Mouse (Mus musculus) kidney, adult 8-10 months (tissue): ENCODE results near the gene Adss.

Experiments
- DNase-seq, 2 experiments: peaks; one replicate each; pipeline ENCODE4 v3.0.0; 2022

The Adss gene

DNA sequence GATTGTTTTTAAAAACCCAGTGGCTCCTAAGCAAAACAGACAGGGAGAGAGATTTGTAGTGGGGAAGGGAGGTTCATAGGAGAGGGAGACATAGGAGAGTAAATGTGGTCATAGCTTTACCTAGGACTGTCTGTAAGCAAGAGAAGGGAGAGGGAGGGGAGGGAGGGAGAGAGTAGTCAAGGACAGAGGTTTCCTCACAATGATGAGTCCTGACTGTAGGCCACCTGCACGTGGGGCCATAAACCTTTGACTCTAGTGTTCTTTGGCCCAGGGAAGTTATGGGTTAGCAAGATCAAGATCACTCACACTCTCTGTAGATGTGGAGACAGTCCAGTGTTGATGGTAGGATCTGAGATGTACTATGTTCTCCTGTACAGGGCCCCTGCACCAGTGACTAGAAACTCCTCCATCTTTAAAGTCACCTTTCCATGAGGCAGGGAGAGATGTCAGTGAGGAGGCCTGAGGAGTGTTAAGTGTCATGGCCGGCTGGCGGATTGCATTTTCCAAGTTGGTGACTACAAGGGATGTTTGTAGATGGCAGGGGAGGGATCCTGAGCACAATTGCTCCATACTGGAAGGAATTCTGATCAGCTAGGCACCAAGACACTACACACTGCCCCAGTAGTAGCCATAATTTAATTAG lies 68.3 kb downstream of the Adss start:
- no peak for DNase-seq

DNA sequence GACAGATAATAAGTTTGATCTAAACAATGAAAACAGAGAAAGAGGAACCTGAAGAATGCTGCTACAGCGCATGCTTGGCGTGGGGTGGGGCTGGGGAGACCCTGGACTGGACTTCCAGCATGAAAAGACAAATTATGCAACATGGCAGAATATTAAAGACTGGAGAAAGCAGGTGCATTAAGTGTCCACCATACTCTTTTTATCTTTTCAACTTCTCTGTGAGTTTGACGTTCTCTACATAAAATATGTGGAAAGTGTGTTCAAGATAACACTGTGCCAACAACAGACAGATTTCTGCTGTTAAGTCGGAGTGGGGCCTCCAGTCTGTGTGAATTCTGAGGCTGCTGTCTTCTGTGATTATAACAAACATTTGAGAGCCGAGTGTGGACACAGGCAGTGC lies 69.4 kb downstream of the Adss start:
- DNase-seq, result no peak

DNA sequence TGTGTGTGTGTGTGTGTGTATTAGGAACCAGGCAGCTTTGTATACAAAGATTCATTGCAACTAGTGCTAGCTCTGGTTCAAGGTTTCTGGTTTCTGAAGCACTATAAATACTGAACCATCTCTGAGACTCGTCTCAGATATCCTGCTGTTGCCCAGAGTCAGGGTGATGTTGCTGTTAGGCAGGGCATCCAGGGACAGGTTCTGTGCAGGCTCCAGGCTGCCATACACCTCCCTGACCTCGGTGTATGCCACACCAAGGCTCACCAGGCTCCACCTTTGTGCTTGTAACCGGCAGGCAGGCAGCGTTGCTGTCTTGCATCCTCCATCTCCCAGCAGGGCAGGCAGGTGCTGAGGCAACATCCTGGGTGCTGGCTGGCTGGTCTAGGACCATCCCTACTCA lies 72.5 kb downstream of the Adss start:
- DNase-seq, result no peak

DNA sequence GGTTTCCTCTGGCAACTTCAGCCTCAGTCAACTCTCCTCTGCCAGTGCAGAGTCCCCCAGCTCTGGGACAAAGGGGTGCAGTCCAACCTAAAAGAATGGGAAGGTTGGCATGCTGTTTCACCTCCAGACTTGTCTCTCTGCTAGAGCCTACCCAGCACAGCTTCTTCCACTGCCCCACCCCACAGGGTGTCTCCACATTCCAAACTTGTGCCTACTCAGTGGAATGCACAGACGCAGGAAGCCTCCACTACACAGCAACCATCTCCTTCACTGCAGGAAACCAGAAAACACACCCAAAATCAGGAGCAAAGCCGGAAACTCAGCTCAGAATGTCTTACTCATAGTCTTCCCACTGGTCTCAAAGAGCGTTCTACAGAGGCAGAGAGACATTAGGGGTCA lies 77.3 kb downstream of the Adss start:
- no peak for DNase-seq

DNA sequence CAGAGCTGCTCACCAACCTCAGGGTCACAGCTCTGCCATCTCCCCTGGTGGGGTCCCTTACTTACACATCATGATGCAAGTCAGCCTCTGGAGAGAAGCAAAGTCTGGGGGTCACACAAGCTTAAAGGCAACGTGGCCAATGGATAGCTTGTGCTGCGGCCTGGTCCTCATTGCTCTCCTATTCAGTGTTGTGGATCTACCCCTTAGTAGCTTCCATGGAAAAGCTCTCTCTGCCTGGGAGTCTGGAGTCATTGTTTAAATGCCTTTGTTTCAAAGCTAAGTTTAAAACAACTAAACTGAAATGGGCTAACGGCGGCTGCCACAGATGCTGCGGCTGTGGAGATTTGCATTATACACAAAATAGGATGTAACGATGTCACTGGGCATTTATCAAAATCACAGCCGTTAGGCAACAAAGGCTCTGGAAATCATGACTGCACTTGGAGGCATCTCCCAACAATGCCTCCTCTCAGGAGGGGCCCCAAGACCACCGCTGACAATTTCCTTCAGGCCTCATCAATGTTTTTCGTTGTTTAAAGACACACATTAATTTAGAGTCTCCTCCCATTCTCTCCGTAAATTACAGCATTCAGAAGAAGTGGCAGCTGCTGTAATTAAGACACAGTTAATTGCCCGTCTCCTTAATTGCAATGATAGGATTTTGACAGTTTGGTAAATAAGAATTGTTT lies 77.8 kb downstream of the Adss start:
- DNase-seq, result no peak

DNA sequence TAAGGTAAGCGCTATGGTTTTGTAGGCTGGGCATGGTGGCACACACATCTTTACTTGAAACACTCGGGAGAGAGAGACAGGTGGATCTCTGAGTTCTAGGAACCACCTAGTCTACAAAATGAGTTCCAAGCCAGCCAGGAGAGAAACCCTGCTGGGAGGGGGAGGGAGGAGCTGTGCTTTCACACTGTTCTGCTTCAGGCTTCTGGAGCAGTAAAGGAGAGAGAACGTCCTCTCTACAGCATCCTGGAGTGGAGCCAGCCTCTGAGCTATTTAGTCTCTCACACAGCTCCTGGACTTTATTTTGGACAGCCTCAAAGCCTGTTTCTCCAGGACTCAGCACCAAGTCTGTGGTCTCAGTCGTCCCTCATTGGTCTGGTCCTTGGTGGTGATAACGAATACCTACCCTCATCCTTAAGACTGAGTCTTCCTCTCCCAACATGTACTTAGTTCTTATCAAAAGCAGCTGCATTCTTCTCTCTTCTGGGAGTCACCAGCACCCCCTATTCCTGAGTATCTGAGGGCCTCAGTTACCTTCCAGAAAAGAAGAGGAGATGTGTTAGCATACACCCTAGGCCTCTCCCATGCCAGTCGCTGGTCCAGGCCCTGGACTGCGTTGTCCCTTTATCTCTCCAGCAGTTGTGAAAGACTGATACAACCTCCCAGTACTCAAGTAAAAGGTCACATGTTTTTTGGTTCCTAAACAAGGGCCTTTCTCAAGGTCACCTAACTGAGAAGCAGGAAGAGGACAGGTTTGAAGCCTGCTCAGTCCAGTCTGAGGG lies 79.1 kb downstream of the Adss start:
- DNase-seq, result no peak

DNA sequence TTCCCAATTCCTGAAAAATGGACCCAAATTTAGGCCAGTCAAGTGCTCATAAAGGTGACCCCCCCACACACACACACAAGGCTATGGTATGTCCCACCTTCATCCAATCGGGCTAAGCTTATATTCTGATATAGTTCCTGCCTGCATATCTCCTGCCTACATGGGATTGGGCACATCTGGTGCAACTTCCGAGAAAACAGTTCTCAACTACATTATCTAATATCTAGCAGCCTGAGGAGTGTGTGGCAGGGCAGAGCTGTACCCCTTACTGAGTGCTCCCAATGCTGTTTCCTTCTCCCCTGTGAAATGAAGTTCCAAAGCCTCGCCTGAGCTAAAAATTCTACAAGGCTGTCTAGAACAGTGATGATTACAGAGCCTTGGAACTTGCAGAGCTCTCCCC lies 79.9 kb downstream of the Adss start:
- no peak for DNase-seq

DNA sequence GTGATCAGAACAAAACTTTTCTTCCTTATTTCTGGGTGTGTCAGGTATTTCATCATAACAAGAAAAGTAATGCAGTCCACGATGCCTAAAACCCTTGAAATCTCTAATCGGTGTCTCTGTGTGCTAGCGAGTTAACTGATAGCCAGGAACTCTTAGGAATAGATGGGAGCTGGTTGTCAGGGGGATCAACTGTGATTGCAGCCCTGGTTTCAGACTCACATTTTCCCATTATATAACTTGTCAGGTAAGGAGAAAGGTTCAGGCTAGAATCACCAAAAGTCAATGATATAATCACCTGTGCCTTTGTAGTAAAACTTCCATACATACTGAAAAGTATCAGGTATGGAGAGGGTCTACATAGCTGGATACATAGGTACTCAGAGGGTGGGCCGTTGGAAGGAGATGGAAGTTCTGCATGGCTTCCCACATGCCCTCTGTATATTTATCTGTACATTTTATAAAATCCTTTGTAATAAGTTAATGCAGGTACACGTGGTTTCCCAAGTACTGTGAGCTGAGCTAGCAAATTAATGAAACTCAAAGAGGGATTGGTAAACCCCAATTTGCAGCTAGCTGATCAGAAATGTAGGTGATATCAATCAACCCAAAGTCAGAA lies 81.8 kb downstream of the Adss start:
- DNase-seq, result no peak

DNA sequence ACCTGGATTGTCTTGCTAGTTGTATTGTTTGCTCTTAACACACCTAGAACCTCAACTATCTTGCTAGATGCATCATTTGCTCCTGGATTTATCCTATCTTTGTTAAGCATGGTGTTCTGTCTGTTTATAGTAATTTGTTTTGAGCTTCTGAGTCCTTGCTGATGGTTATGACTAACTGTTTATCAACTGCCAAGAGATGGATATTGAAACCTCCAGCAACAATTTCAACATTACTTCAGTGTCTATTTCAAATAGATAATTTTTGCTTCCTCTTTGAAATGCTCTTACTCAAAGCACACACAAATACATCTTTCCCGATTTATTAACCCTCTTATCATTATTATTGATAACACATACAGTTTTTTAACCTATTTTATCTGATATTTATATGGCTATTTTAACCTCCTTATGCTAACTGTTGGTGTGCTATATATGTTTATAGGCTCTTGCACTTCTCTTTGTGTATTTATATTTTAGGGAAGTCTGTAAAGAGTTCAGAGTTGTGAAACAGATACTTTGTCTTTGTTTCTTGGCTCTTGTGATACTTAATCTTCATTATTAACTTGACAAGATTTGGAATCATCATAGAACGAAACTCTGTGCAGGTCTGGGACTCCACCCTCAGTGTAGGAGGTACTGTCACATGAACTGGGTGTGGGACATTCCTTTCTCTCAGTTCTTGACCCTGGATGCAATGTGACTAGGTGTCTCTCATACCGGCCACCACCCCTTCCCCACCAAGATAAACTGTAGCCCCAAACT lies 82.5 kb downstream of the Adss start:
- DNase-seq, result no peak
